ENCODE assay signal across 10 mouse cellular contexts in the genomic region with DNA sequence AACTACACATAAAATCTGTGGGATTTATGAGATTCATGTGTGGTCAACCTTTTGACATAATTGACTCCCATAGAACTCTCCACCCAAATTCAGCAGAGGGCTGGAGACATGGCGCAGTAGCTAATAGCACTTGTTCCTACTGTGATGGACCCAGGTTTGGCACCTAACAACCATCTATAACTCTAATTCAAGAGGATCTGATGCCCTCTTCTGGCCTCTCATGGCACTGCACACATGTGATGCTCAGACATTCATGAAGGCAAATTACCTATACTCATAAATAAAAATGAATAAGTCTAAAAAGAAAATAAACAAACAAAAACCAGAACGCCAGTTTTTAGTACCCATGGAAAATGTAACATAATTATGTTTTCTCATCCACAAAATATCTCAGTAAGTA. TPM values are rescaled to one million over a fixed set of nuclear protein-coding genes. Genes with fewer than 3 reads are reported as not detected.
DNase-seq lines count a peak whose midpoint lies in the region; TF ChIP-seq lines count a peak whose summit lies in the region.
"Had no signal": no experiment of that assay in that cellular context is flagged by ENCODE, and none has a peak within 500 bp of the region (broad histone marks: within the 10 kb centered on the region; RNA-seq: fewer than 3 reads in every experiment).

No protein-coding gene starts in this region.

- no peaks in the 10 kb centered on the region for H3K4me1 ChIP-seq in cerebellum, adult 2 months (ENCODE audit: control insufficient read depth, insufficient read depth, low read length)
- no peaks in the 10 kb centered on the region for H3K4me1 ChIP-seq in lung, adult 2 months (ENCODE audit: control insufficient read depth, insufficient read depth, low read length)

- no peak overlapping the region for H3K4me3 ChIP-seq in cerebellum, adult 2 months (replicated peaks; ENCODE audit: insufficient read depth, low read depth, low read length)
- no peak overlapping the region for H3K4me3 ChIP-seq in lung, adult 2 months (replicated peaks; ENCODE audit: extremely low read depth, low read depth, low read length)

- peak; percentile 53 to 66 for DNase-seq in cerebellum, postnatal 14 days
- DNase-seq in cerebellum, adult 2 months = no peak
- peak; percentile 13 for DNase-seq in lung, postnatal 10 days
- no peak for DNase-seq in lung, adult 2 months
- peak; percentile 64 for DNase-seq in embryo, embryonic 10 days (ENCODE audit: low spot score)
- DNase-seq in retina, postnatal 1 day = peak; percentile 20
- DNase-seq in cerebellum, adult 9-11 months = no peak
- DNase-seq in T-cell, adult 2 months (ENCODE audit: low spot score) = no peak

- no peak for TF ChIP-seq POLR2A in cerebellum, adult 2 months (IDR thresholded peaks at IDR 0.05; ENCODE audit: borderline replicate concordance, insufficient read depth, low read length)
- TF ChIP-seq POLR2A in lung, adult 2 months (IDR thresholded peaks at IDR 0.05; ENCODE audit: borderline replicate concordance, extremely low read depth, low read depth, low read length) = no peak

- H3K27me3 ChIP-seq in cerebellum, adult 2 months (ENCODE audit: control insufficient read depth, insufficient read depth, low read length) = no peaks in the 10 kb centered on the region

- WGBS in cerebellum, adult 2 months = 87% methylated on average over 2 of the region's 2 CpGs
- 74% methylated on average over 2 of the region's 2 CpGs for WGBS in lung, adult 2 months

- no peak overlapping the region for H3K27ac ChIP-seq in cerebellum, adult 2 months (ENCODE audit: insufficient read depth, low read length)

- TF ChIP-seq CTCF in cerebellum, adult 2 months (IDR thresholded peaks at IDR 0.05; ENCODE audit: borderline replicate concordance, insufficient read depth, low read depth, low read length) = no peak
- TF ChIP-seq CTCF in lung, adult 2 months (IDR thresholded peaks at IDR 0.05; ENCODE audit: insufficient read depth, low read length) = no peak

RNA-seq across cellular contexts. Expression of gene Akr1d1, which starts 22.8 kb away (rescaled TPM):
- polyA plus RNA-seq in cerebellum, adult 2 months (2012; rRNA removed) = not detected in 2 replicates
- 0.04 TPM in 1 of 2 replicates, not detected in the other for polyA plus RNA-seq in lung, adult 2 months (2012; rRNA removed)
- polyA plus RNA-seq: G1E; gonadal fat pad, adult 2 months had no signal

Comparison
In these comparisons a context has a peak if more than half of its experiments do, and no peak if none do; other contexts are left out.
1. DNase-seq: peak in cerebellum, postnatal 14 days (2 of 2), lung, postnatal 10 days (single experiment), embryo, embryonic 10 days (single experiment) and retina, postnatal 1 day (single experiment); none in cerebellum, adult 2 months (0 of 2), lung, adult 2 months (single experiment), cerebellum, adult 9-11 months (single experiment) and T-cell, adult 2 months (single experiment).